Mouse (Mus musculus) thymus, adult 18-20 months (tissue): ENCODE measurements around the gene Cep170.
"Not testable (repeated sequence)": the region's sequence is repeated elsewhere in the genome, so short reads cannot be mapped to it uniquely, and the experiment has no call there.

Experiments used
- DNase-seq, 2 experiments: peaks; one replicate each; pipeline ENCODE4 v3.0.0; 2022; ENCODE audit warnings: mixed read lengths in 2 of 2

The Cep170 gene

DNA sequence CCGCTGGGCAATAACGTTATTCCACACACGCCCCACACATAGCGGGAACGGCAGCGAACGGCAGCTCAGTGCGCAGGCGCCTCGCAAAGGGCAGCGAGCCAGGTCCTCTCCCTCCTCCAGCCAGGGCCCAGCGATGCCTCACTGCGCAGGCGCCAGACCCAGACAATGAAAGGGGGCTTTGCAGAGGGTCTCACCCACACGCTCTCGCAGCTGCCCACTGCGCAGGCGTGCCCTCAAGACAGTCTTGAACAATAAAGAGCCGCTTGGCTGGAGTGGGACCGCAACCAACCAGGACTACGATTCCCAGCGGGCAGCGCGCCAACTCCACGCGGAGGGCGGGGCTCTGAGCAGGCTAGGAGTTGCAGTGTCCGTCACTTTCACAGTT, at the start of gene Cep170:
Gene Cep170, minus strand, starts transcription at position 32 of the 385 bp plus-strand sequence.
- peak; percentile 88 to 93 for DNase-seq

DNA sequence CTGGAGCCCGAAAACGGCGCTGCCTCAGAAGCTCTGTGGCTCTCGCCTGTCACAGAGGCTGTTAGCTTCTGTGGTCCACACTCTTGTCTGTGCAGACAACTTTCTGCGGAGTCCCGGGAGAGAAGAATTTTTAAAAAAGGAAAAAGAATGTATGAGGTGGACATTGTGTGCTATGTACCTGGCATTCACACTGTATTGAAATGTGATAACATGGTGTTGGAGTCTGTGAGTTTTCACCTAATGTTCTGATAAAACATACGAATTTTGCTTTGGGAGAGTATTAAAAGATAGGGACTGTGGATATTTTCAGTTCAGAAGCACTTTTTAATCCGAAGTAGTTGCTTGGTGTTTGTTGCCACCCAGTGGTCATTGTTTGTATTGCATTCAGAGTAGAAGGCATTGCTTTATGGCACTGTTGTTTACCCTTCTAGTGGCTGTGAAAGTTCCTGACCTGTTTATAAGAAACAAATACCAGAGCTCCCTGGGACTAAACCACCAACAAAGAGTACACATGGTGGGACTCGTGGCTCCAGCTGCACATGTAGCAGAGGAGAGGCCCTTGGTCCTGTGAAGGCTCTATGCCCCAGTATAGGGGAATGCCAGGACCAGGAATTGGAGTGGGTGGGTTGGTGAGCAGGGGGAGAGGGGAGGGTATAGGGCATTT, 48.2 kb upstream of the Cep170 start:
- DNase-seq, result no peak

DNA sequence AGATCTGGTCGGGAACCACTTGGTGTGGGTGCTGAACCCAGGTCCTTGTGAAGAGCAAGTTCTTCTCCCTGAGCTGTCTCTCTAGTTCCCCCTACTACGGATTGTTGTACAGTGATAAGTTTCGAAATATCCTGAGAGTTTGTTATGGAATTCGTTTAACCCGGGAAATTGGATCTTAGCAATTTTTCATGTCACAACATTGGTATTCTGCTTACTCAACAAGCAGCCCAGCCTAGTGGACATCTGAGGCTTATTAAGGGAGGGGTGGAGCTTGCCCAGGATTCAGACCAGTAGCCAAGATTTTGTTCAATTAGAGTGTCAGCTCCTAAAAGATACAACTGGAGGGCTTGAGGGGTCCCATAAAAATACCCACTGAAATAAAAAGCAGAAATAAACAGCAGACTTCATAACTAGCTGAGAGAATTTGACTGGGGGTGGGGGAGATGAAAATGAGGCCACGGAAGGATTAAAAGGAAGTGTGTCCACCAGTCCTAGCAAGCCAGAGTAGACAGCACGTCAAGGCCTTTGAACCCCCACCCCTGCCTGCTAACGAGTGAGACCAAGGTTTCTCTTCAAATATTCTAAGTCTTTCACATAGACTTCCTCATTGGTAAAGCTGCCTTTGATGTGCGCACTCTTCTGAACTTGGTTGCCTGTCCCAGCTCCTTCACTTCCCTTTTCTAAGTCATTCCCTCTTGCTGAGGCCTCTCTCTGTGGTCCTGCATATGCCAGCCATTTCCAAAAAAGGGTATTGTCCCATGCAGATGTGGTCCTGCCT, 39.1 kb upstream of the Cep170 start:
- no peak for DNase-seq

- DNase-seq, result no peak
These were observed 37.5 kb upstream of the Cep170 start for GRCm38 (mm10) chr1:176851401-176851800.

GRCm38 (mm10) chr1:176849377-176849776, 35.5 kb upstream of the Cep170 start:
- DNase-seq, result no peak

DNA sequence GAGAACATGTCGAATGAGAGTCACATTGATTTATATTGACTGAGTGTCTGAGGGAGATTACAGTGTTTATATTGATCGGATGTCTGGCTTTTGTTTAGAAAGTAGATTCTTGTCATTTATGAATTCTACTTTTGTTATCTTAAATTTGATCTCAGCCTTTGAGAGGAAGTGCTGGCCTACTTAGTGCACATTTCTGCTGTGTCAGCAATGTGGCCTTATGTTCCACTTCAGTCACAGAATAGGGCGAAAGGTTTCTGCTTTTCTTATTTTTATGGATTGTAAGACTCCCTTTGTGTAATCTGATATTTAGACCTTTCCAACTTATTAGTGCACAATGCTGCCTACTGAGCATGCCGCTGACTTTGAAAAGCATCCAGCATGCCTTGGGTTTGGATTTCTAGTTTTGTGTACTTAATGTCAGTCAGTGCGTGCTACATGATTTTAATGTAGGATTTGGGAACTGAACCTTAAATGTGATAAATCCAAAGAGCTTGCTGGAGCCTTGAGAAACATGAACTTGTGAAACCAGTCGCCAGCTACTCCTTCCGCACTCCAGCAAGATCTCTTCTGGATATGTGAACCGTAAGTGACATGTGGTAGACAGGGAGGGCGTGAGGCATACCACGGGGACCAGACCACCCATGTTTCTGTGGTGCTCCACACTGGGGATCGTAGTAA, 34.9 kb upstream of the Cep170 start:
- DNase-seq, result no peak

GRCm38 (mm10) chr1:176847118-176847859, 33.4 kb upstream of the Cep170 start:
- DNase-seq, result no peak

DNA sequence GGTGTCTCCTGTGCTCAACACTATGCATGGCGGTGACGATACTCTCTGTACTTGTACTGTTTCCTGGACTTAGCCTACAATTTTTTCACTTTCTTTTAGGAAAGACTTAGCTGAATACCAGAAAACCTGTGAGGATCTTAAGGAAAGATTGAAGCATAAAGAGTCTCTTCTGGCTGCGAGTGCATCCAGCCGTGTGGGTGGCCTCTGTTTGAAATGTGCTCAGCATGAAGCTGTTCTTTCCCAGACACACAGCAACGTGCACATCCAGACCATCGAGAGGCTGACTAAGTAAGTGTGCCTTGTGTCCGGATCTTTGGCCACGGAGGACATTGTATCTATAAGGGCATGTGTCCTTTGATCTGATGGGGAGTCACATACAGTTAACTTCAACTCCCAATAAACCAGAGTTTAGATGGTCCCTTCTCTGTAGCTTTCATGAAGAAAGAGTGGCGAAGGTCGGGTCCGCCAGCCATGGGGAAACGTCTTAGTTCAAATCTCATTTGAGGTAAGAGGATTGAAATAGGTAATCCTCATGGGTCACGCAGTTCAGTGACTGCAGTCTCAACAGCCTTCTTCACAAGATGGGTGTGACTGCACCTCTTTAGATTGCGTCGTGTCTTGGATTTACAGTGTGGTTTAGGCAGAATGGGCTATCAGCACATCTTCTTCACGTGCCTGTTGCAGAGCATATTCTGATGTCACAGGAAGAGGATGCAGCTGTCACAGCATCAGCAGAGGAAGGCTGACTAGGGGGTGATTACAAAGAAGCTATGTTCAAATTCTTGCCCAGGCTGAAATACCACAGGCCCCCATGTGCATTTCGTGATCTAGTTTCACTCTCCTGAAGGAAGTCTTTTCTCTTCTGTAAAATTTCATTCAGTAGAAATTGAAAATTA, 31.5 kb upstream of the Cep170 start:
- DNase-seq, result no peak

DNA sequence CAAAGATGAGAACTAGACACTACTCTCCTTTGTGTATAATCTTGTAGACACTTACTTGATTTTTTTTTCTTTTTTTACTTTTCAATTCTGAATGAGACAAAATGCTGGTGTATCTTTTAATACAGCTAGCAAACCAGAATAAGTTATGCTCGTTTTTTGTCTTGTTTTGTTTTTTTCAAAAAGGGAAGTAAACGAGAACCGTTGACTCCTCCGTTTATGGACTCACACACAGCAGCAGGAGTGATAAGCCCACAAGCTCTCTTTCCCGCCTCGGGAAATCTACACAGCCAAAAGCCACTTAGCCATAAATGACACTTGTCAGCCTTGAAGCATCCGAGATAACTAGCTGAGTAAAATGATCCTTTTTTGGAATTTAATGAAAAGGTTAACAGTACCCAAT, 22.7 kb upstream of the Cep170 start:
- DNase-seq, result not testable (repeated sequence)

DNA sequence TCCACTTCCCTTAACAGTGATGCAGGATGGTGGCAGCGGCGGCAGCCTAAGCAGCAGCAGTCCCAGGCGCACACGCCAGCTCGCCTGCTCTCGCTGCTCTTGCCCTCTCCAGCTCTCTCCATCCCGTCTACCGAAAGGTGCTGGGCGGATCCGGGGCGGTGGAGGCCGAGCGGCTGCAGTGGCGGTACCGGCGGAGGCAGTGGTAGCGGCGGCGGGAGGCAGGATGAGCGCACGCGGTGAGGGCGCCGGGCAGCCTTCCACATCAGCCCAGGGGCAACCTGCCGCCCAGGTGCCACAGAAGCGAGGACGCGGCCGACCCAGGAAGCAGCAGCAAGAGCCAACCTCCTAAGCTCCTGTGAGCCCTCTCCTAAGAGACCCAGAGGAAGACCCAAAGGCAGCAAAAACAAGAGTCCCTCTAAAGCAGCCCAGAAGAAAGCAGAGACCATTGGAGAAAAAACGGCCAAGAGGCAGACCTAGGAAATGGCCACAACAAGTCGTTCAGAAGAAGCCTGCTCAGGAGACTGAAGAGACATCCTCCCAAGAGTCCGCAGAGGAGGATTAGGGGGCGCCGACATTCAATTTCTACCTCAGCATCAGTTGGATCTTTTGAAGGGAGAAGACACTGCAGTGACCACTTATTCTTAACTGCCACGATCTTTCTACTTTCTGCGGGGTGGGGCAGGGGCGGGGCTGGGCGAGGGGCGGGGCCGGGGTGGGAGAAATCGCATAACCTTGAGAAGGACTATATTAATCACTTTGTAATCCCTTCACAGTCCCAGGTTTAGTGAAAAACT, 21.8 kb upstream of the Cep170 start:
- DNase-seq, result no peak

- DNase-seq, result no peak
These were observed 21.0 kb upstream of the Cep170 start for GRCm38 (mm10) chr1:176834880-176835279.

GRCm38 (mm10) chr1:176833948-176834347, 20.1 kb upstream of the Cep170 start:
- no peak for DNase-seq

DNA sequence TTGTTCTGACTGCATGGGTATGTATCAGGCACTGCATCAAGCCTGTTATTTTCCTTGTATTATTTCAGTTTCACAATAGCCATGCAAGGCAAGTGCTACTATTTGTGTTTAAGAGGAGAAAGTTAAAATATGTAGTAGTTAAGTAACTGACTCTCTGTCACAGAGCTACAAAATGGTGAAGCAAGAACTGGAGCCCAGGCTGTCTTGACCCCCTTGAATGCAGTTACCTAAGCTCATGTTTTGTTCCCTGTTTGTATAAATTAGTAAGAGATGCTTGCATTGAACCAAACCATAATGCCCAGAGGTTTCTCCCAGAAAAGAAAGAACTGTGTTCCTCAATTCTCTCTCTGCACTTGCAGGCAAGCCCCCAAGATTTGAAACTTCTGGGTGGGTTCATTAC, 19.4 kb upstream of the Cep170 start:
- DNase-seq, result no peak

DNA sequence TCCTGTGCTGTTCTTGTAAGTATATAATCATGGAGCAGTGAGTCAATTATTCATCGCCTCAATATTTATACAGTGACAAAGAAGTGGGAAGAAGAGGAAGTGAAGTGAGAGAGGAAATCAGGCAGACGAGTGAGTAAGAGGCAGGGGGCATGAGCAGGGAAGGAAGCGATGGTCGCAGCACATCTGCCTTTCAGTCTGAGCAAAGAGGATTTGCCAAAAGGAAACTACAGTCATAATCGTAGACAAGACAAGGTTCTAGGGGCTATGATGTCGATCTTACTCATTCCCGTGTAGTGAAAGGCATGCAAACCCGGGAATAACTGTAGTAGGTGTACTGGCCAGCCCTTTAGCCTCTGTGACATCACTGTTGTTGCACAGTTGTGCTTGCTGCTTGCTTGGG, 18.7 kb upstream of the Cep170 start:
- DNase-seq, result no peak

DNA sequence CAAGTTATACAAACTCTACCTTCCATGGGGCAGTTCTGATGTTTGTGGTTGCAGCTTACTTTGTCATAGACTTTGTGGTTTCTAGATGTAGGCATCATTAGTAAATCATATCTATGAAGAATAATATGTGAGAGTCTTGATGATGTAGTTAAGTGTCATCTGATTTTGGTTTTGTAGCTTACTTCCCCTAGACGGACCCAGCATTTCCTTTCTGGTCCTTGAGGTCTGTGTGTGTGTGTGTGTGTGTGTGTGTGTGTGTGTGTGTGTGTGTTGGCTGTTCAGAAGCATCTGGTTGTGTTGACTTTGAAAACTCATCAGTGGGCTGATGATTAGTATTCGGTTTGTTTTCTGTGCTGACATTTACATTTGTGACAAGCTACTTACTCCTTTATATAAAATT, 18.2 kb upstream of the Cep170 start:
- DNase-seq, result no peak

- DNase-seq, result no peak
These were observed 14.8 kb upstream of the Cep170 start for GRCm38 (mm10) chr1:176828666-176829065.

- DNase-seq, result no peak
These were observed 14.1 kb upstream of the Cep170 start for GRCm38 (mm10) chr1:176827945-176828485.

- DNase-seq, result no peak
These were observed 13.5 kb upstream of the Cep170 start for GRCm38 (mm10) chr1:176827365-176827764.

GRCm38 (mm10) chr1:176826931-176827330, 13.1 kb upstream of the Cep170 start:
- no peak for DNase-seq

- no peak for DNase-seq
These were observed 12.3 kb upstream of the Cep170 start for GRCm38 (mm10) chr1:176826186-176826585.

GRCm38 (mm10) chr1:176825084-176825483, 11.2 kb upstream of the Cep170 start:
- DNase-seq, result no peak
